25 mouse cellular contexts compared by ENCODE assay signal in genomic region chr10:127755246-127755645, GRCm38 (mm10). TPM values are rescaled to one million over a fixed set of nuclear protein-coding genes. Genes with fewer than 3 reads are reported as not detected.
DNase-seq lines count a peak whose midpoint lies in the region; ATAC-seq and TF ChIP-seq lines count a peak whose summit lies in the region.
"Had no signal": no experiment of that assay in that cellular context is flagged by ENCODE, and none has a peak within 500 bp of the region (broad histone marks: within the 10 kb centered on the region; RNA-seq: fewer than 3 reads in every experiment).

No protein-coding gene starts in this region.

- H3K9me3 ChIP-seq in kidney, embryonic 16.5 days (ENCODE audit: low read length), result no peaks in the 10 kb centered on the region
- H3K9me3 ChIP-seq in kidney, embryonic 14.5 days (ENCODE audit: control insufficient read depth, low read length), result peaks cover 3% of the 10 kb centered on the region; the same call in 1 of the 2 replicates
- H3K9me3 ChIP-seq: forebrain, embryonic 12.5 days; hindbrain, embryonic 10.5 days; midbrain, embryonic 12.5 days had no signal

- no peak for TF ChIP-seq EP300 in heart, adult 2 months (IDR thresholded peaks at IDR 0.05; ENCODE audit: insufficient read depth, low read depth, low read length)

- H3K4me3 ChIP-seq in heart, adult 2 months, result no peak overlapping the region
- H3K4me3 ChIP-seq in kidney, embryonic 16.5 days (ENCODE audit: low read length), result no peak overlapping the region
- no peak overlapping the region for H3K4me3 ChIP-seq in kidney, embryonic 14.5 days (ENCODE audit: low read length)
- H3K4me3 ChIP-seq in small intestine, adult 2 months (ENCODE audit: low read depth, low read length), result no peak overlapping the region
- H3K4me3 ChIP-seq: forebrain, embryonic 12.5 days; left cerebral cortex, adult 2 months had no signal

- intact Hi-C loops in heart, adult 2 months (cut with DNase I), result no loop called here
- intact Hi-C loops in heart, postnatal 25 days (cut with DNase I), result no loop called here
- intact Hi-C loops in gastrocnemius, postnatal 14 days (cut with DNase I; ENCODE audit: low total_unique reads), result no loop called here

- H3K27ac ChIP-seq in heart, adult 2 months, result peak overlapping the region; percentile 74
- H3K27ac ChIP-seq in kidney, embryonic 16.5 days (ENCODE audit: low read length), result peak overlapping the region; percentile 5; the same call in 1 of the 2 replicates
- H3K27ac ChIP-seq in kidney, embryonic 14.5 days (ENCODE audit: low read depth, low read length), result no peak overlapping the region
- H3K27ac ChIP-seq in small intestine, adult 2 months (ENCODE audit: insufficient read depth, low read depth, low read length), result peak overlapping the region; percentile 56; the same call in 1 of the 2 replicates
- H3K27ac ChIP-seq: forebrain, embryonic 12.5 days; hindbrain, embryonic 10.5 days; hindbrain, postnatal 0 days; left cerebral cortex, adult 2 months; liver, embryonic 13.5 days; midbrain, embryonic 12.5 days had no signal

- no peak for ATAC-seq in kidney, embryonic 16.5 days (ENCODE audit: low FRiP score, low TSS enrichment)
- ATAC-seq in kidney, embryonic 14.5 days (ENCODE audit: low FRiP score, low TSS enrichment), result no peak
- ATAC-seq: hindbrain, postnatal 0 days had no signal

- TF ChIP-seq POLR2A in heart, adult 2 months (IDR thresholded peaks at IDR 0.05; ENCODE audit: insufficient read depth, low read depth, low read length), result no peak
- no peak for TF ChIP-seq POLR2A in small intestine, adult 2 months (IDR thresholded peaks at IDR 0.05; ENCODE audit: low read depth, low read length)

- H3K4me1 ChIP-seq in heart, adult 2 months (ENCODE audit: control insufficient read depth, insufficient read depth, low read length), result peaks cover 9% of the 10 kb centered on the region
- peaks cover 24% of the 10 kb centered on the region for H3K4me1 ChIP-seq in kidney, embryonic 16.5 days (ENCODE audit: insufficient read depth, low read length)
- H3K4me1 ChIP-seq in kidney, embryonic 14.5 days (ENCODE audit: control insufficient read depth, insufficient read depth, low read length), result peaks cover 11% of the 10 kb centered on the region; the same call in 1 of the 2 replicates
- H3K4me1 ChIP-seq in small intestine, adult 2 months (ENCODE audit: control insufficient read depth, insufficient read depth, insufficient read length, low read length), result peaks cover 25% of the 10 kb centered on the region
- H3K4me1 ChIP-seq: forebrain, embryonic 12.5 days; midbrain, embryonic 12.5 days had no signal

- H3K4me2 ChIP-seq in kidney, embryonic 16.5 days (replicated peaks; ENCODE audit: low read depth, low read length), result no peak overlapping the region
- H3K4me2 ChIP-seq in kidney, embryonic 14.5 days (replicated peaks; ENCODE audit: low read depth, low read length), result no peak overlapping the region

- TF ChIP-seq CTCF in heart, adult 2 months (IDR thresholded peaks at IDR 0.05), result no peak
- TF ChIP-seq CTCF in small intestine, adult 2 months (IDR thresholded peaks at IDR 0.05; ENCODE audit: extremely low read depth, insufficient read length, insufficient replicate concordance, low read depth, low read length), result no peak

- 17% methylated on average over 3 of the region's 3 CpGs for WGBS in heart, adult 2 months
- WGBS in kidney, embryonic 16.5 days, result 68% methylated on average over 3 of the region's 3 CpGs
- 65% methylated on average over 3 of the region's 3 CpGs for WGBS in kidney, embryonic 14.5 days
- WGBS in small intestine, adult 2 months, result 18% methylated on average over 3 of the region's 3 CpGs

- no peaks in the 10 kb centered on the region for H3K27me3 ChIP-seq in heart, adult 2 months (ENCODE audit: control insufficient read depth, insufficient read depth, low read length)
- no peaks in the 10 kb centered on the region for H3K27me3 ChIP-seq in kidney, embryonic 16.5 days (ENCODE audit: insufficient read depth, low read length)
- H3K27me3 ChIP-seq in kidney, embryonic 14.5 days (ENCODE audit: control insufficient read depth, insufficient read depth, low read length), result no peaks in the 10 kb centered on the region
- no peaks in the 10 kb centered on the region for H3K27me3 ChIP-seq in small intestine, adult 2 months (ENCODE audit: control insufficient read depth, insufficient read depth, low read length)
- H3K27me3 ChIP-seq: forebrain, embryonic 12.5 days; liver, embryonic 13.5 days; midbrain, embryonic 12.5 days had no signal

- H3K36me3 ChIP-seq in heart, adult 2 months (ENCODE audit: control insufficient read depth, insufficient read depth, low read length), result peaks cover 2% of the 10 kb centered on the region; the same call in 1 of the 2 replicates
- H3K36me3 ChIP-seq in kidney, embryonic 16.5 days (ENCODE audit: insufficient read depth, low read length), result no peaks in the 10 kb centered on the region
- H3K36me3 ChIP-seq in kidney, embryonic 14.5 days (ENCODE audit: control insufficient read depth, insufficient read depth, low read length), result no peaks in the 10 kb centered on the region
- no peaks in the 10 kb centered on the region for H3K36me3 ChIP-seq in small intestine, adult 2 months (ENCODE audit: control insufficient read depth, insufficient read depth, low read length)
- H3K36me3 ChIP-seq: forebrain, embryonic 12.5 days; hindbrain, embryonic 10.5 days; liver, embryonic 13.5 days; midbrain, embryonic 12.5 days had no signal

- DNase-seq in heart, adult 2 months, result no peak
- DNase-seq in heart, postnatal 25 days (ENCODE audit: low spot score), result no peak
- peak; percentile 34 for DNase-seq in lung, postnatal 36 days
- DNase-seq in lung, postnatal 14 days, result no peak
- DNase-seq in gastrocnemius, postnatal 14 days, result no peak
- DNase-seq: cerebellum, adult 9-10 months; gastrocnemius, postnatal 10 days; layer of hippocampus, adult 9-11 months; left cerebral cortex, postnatal 4 days; liver, embryonic 13.5 days; retina, postnatal 1 day had no signal

- no peak overlapping the region for H3K9ac ChIP-seq in heart, adult 2 months (ENCODE audit: low read depth, low read length)
- H3K9ac ChIP-seq in kidney, embryonic 16.5 days (replicated peaks; ENCODE audit: low read length), result no peak overlapping the region
- H3K9ac ChIP-seq in kidney, embryonic 14.5 days (ENCODE audit: low read depth, low read length), result no peak overlapping the region
- H3K9ac ChIP-seq: forebrain, embryonic 12.5 days; liver, embryonic 13.5 days; midbrain, embryonic 12.5 days had no signal

- no peaks in the 10 kb centered on the region for H3K79me2 ChIP-seq in heart, adult 2 months (replicated peaks; ENCODE audit: control insufficient read depth, insufficient read depth, low read length)

RNA-seq across cellular contexts. Expression of gene Gpr182, which starts 3.7 kb away (rescaled TPM):
- 1 to 10 TPM; 2.6 to 3.9 TPM for total RNA-seq in heart, adult 2 months (2021)
- 7.7 and 8.6 TPM in 2 replicates for polyA plus RNA-seq in heart, adult 2 months (2012; rRNA removed)
- 1 to 10 TPM; 3.4 to 3.8 TPM for total RNA-seq in heart, postnatal 25 days (2021)
- polyA plus RNA-seq in kidney, embryonic 16.5 days (2015; fragmentation: Nextera tagmentation; extraction: Ambion mirVana), result 10.7 and 11.9 TPM in 2 replicates
- 2.0 and 3.7 TPM in 2 replicates for polyA plus RNA-seq in kidney, embryonic 14.5 days (2014; fragmentation: Nextera tagmentation; extraction: Ambion mirVana)
- polyA plus RNA-seq in small intestine, adult 2 months (2012; rRNA removed), result 0.70 and 2.3 TPM in 2 replicates
- total RNA-seq in gastrocnemius, postnatal 14 days (2021), result under 1 TPM; 0.47 to 0.80 TPM
- total RNA-seq: CH12.LX; common myeloid progenitor, adult 5-6 weeks; megakaryocyte progenitor cell, adult 5-6 weeks; monocyte, adult 5-6 weeks had no signal

RNA-seq across cellular contexts. Expression of gene Rdh1, which starts 4.3 kb away (rescaled TPM):
- under 1 TPM in 1 of 2 experiments, not detected in 1; 0.05 TPM for total RNA-seq in heart, adult 2 months (2021)
- 0.04 TPM in 1 of 2 replicates, not detected in the other for polyA plus RNA-seq in heart, adult 2 months (2012; rRNA removed)
- under 1 TPM in 1 of 2 experiments, not detected in 1; 0.08 TPM for total RNA-seq in heart, postnatal 25 days (2021)
- 0.22 and 0.23 TPM in 2 replicates for polyA plus RNA-seq in kidney, embryonic 16.5 days (2015; fragmentation: Nextera tagmentation; extraction: Ambion mirVana)
- polyA plus RNA-seq in kidney, embryonic 14.5 days (2014; fragmentation: Nextera tagmentation; extraction: Ambion mirVana), result 0.05 and 0.07 TPM in 2 replicates
- polyA plus RNA-seq in small intestine, adult 2 months (2012; rRNA removed), result not detected in 2 replicates
- under 1 TPM in 1 of 2 experiments, not detected in 1; 0.16 TPM for total RNA-seq in gastrocnemius, postnatal 14 days (2021)
- total RNA-seq: CH12.LX; common myeloid progenitor, adult 5-6 weeks; hindbrain, postnatal 0 days; megakaryocyte progenitor cell, adult 5-6 weeks; monocyte, adult 5-6 weeks had no signal
- polyA plus RNA-seq: embryonic facial prominence, embryonic 11.5 days; forebrain, embryonic 12.5 days; hindbrain, embryonic 10.5 days; hindbrain, postnatal 0 days; neural tube, embryonic 11.5 days had no signal

RNA-seq across cellular contexts. Expression of gene Rdh16f1, which starts 4.3 kb away (rescaled TPM):
- under 1 TPM in 1 of 2 experiments, not detected in 1; 0.10 TPM for total RNA-seq in heart, adult 2 months (2021)
- polyA plus RNA-seq in heart, adult 2 months (2012; rRNA removed), result 0.12 TPM in 1 of 2 replicates, not detected in the other
- total RNA-seq in heart, postnatal 25 days (2021), result under 1 TPM in 1 of 2 experiments, not detected in 1; 0.20 TPM
- 0.42 and 0.72 TPM in 2 replicates for polyA plus RNA-seq in kidney, embryonic 16.5 days (2015; fragmentation: Nextera tagmentation; extraction: Ambion mirVana)
- 0.26 TPM in 1 of 2 replicates, not detected in the other for polyA plus RNA-seq in kidney, embryonic 14.5 days (2014; fragmentation: Nextera tagmentation; extraction: Ambion mirVana)
- polyA plus RNA-seq in small intestine, adult 2 months (2012; rRNA removed), result not detected in 2 replicates
- under 1 TPM; 0.24 to 0.51 TPM for total RNA-seq in gastrocnemius, postnatal 14 days (2021)
- total RNA-seq: CH12.LX; common myeloid progenitor, adult 5-6 weeks; hindbrain, postnatal 0 days; left cerebral cortex, adult 2 months; left cerebral cortex, postnatal 4 days; megakaryocyte progenitor cell, adult 5-6 weeks; monocyte, adult 5-6 weeks had no signal
- polyA plus RNA-seq: embryonic facial prominence, embryonic 11.5 days; forebrain, embryonic 12.5 days; hindbrain, embryonic 10.5 days had no signal

RNA-seq across cellular contexts. Expression of gene Zbtb39, which starts 15.9 kb away (rescaled TPM):
- total RNA-seq in heart, adult 2 months (2021), result 1 to 10 TPM; 7.7 to 7.8 TPM
- polyA plus RNA-seq in heart, adult 2 months (2012; rRNA removed), result 4.3 and 6.3 TPM in 2 replicates
- total RNA-seq in heart, postnatal 25 days (2021), result 1 to 10 TPM; 6.8 to 8.3 TPM
- 4.0 and 4.1 TPM in 2 replicates for polyA plus RNA-seq in kidney, embryonic 16.5 days (2015; fragmentation: Nextera tagmentation; extraction: Ambion mirVana)
- 6.9 and 7.6 TPM in 2 replicates for polyA plus RNA-seq in kidney, embryonic 14.5 days (2014; fragmentation: Nextera tagmentation; extraction: Ambion mirVana)
- 2.9 and 6.7 TPM in 2 replicates for polyA plus RNA-seq in small intestine, adult 2 months (2012; rRNA removed)
- total RNA-seq in gastrocnemius, postnatal 14 days (2021), result 1 to 10 TPM; 4.7 to 4.9 TPM

RNA-seq across cellular contexts. Expression of gene Rdh9, which starts 20.9 kb away (rescaled TPM):
- not detected for total RNA-seq in heart, adult 2 months (2021)
- 0.20 TPM in 1 of 2 replicates, not detected in the other for polyA plus RNA-seq in heart, adult 2 months (2012; rRNA removed)
- not detected for total RNA-seq in heart, postnatal 25 days (2021)
- polyA plus RNA-seq in kidney, embryonic 16.5 days (2015; fragmentation: Nextera tagmentation; extraction: Ambion mirVana), result not detected in 2 replicates
- polyA plus RNA-seq in kidney, embryonic 14.5 days (2014; fragmentation: Nextera tagmentation; extraction: Ambion mirVana), result 0.32 TPM in 1 of 2 replicates, not detected in the other
- 8.0 and 40.9 TPM in 2 replicates for polyA plus RNA-seq in small intestine, adult 2 months (2012; rRNA removed)
- under 1 TPM in 1 of 2 experiments, not detected in 1; 0.24 TPM for total RNA-seq in gastrocnemius, postnatal 14 days (2021)
- total RNA-seq: CH12.LX; common myeloid progenitor, adult 5-6 weeks; megakaryocyte progenitor cell, adult 5-6 weeks had no signal
- polyA plus RNA-seq: embryonic facial prominence, embryonic 11.5 days; hindbrain, embryonic 10.5 days; liver, embryonic 13.5 days; midbrain, embryonic 12.5 days; neural tube, embryonic 11.5 days had no signal
